Mouse (Mus musculus) CH12.LX (cell line): ENCODE measurements around the gene Abhd16a. TPM values are rescaled to one million over a fixed set of nuclear protein-coding genes. Genes with fewer than 3 reads are reported as not detected.

Experiments used
- DNase-seq: peaks from one replicate; pipeline ENCODE4 v3.0.0-alpha.2; 2013; ENCODE audit errors: extremely low read depth
- H3K27ac ChIP-seq: 2 replicates; pipeline ENCODE4 v1.5.1; 2012; ENCODE audit warnings: low read depth, mild to moderate bottlenecking, control low read depth, moderate library complexity; ENCODE audit not compliant: insufficient read depth
- H3K27me3 ChIP-seq: replicated peaks from 2 replicates; pipeline ENCODE3; 2012; ENCODE audit warnings: inconsistent platforms
- H3K36me3 ChIP-seq, 2 experiments: replicated peaks in 1 of 2; 2 replicates each; pipeline versions ENCODE3 to v1.6.1; 2012; ENCODE audit warnings: inconsistent platforms in 1 of 2, low read length in 1 of 2, mild to moderate bottlenecking in 1 of 2, mixed read lengths in 1 of 2, moderate library complexity in 1 of 2; ENCODE audit not compliant: control insufficient read depth in 1 of 2, insufficient read depth in 1 of 2
- H3K4me1 ChIP-seq, 2 experiments: 2 replicates each; pipeline ENCODE4 v1.6.1; 2012; ENCODE audit warnings: inconsistent platforms in 1 of 2, moderate library complexity in 1 of 2; ENCODE audit not compliant: insufficient read depth in 2 of 2, control insufficient read depth in 1 of 2
- H3K4me2 ChIP-seq: 2 replicates; pipeline ENCODE4 v1.6.1; 2012; ENCODE audit warnings: low read depth, mild to moderate bottlenecking, control low read depth; ENCODE audit not compliant: poor library complexity, insufficient read depth, severe bottlenecking
- H3K4me3 ChIP-seq, 3 experiments: fragments of 150-350 bp in 1 of 3; sonication (generic) in 1 of 3; replicated peaks in 1 of 3; 2 replicates each; pipeline versions ENCODE3 to v1.5.1; 2011 to 2012; ENCODE audit warnings: low read depth in 2 of 3, low read length in 2 of 3, mild to moderate bottlenecking in 2 of 3, moderate library complexity in 2 of 3, control low read depth in 1 of 3, improper control_type of control experiment in 1 of 3, inconsistent platforms in 1 of 3, mixed read lengths in 1 of 3; ENCODE audit not compliant: poor library complexity in 1 of 3
- H3K79me2 ChIP-seq: replicated peaks from 2 replicates; pipeline ENCODE4 v1.6.1; 2012; ENCODE audit warnings: mild to moderate bottlenecking, moderate library complexity; ENCODE audit not compliant: control insufficient read depth, poor library complexity, insufficient read depth, severe bottlenecking; ENCODE audit errors: extremely low read depth
- H3K9ac ChIP-seq: 2 replicates; pipeline ENCODE4 v1.6.1; 2012; ENCODE audit warnings: low read depth, mild to moderate bottlenecking, control low read depth, moderate library complexity; ENCODE audit not compliant: insufficient read depth
- H3K9me3 ChIP-seq: replicated peaks from 2 replicates; pipeline ENCODE3; 2012; ENCODE audit warnings: low read length, inconsistent platforms, mixed read lengths
- CHD2 ChIP-seq: IDR thresholded peaks from 2 replicates; pipeline ENCODE4 v1.6.1; 2011; ENCODE audit warnings: low read length, improper control_type of control experiment
- CTCF ChIP-seq, 2 experiments: IDR thresholded peaks in 1 of 2; conservative IDR thresholded peaks in 1 of 2; 2 replicates each; pipeline ENCODE4 v1.5.1; 2011 to 2012; ENCODE audit warnings: low read depth in 2 of 2, low read length in 2 of 2, improper control_type of control experiment in 1 of 2, inconsistent platforms in 1 of 2, mild to moderate bottlenecking in 1 of 2, moderate library complexity in 1 of 2
- ELF1 ChIP-seq: IDR thresholded peaks from 2 replicates; pipeline ENCODE4 v1.6.1; 2014; ENCODE audit warnings: low read depth, mild to moderate bottlenecking, inconsistent platforms, low read length, improper control_type of control experiment
- EP300 ChIP-seq: IDR thresholded peaks from 2 replicates; pipeline ENCODE4 v1.6.1; 2011; ENCODE audit warnings: low read length, improper control_type of control experiment
- HCFC1 ChIP-seq: IDR thresholded peaks from 2 replicates; pipeline ENCODE4 v1.6.1; 2012; ENCODE audit warnings: low read depth, mild to moderate bottlenecking, inconsistent platforms, low read length, improper control_type of control experiment
- JUND ChIP-seq: conservative IDR thresholded peaks from 2 replicates; pipeline ENCODE4 v1.6.1; 2011; ENCODE audit warnings: low read depth, low read length, improper control_type of control experiment
- MAFK ChIP-seq: IDR thresholded peaks from 2 replicates; pipeline ENCODE4 v1.6.1; 2011; ENCODE audit warnings: low read length, improper control_type of control experiment; ENCODE audit not compliant: insufficient replicate concordance
- NRF1 ChIP-seq: IDR thresholded peaks from 2 replicates; pipeline ENCODE4 v1.6.1; 2014; ENCODE audit warnings: low read depth, mild to moderate bottlenecking, inconsistent platforms, low read length, improper control_type of control experiment, moderate library complexity
- PAX5 ChIP-seq: IDR thresholded peaks from 2 replicates; pipeline ENCODE4 v1.6.1; 2012; ENCODE audit warnings: low read length, inconsistent platforms, mixed read lengths
- POLR2A ChIP-seq: IDR thresholded peaks from 2 replicates; pipeline ENCODE4 v1.6.1; 2011; ENCODE audit warnings: low read depth, mild to moderate bottlenecking, improper control_type of control experiment, low read length
- POLR2AphosphoS2 ChIP-seq: IDR thresholded peaks from 2 replicates; pipeline ENCODE4 v1.6.1; 2011; ENCODE audit warnings: low read depth, low read length, improper control_type of control experiment
- RAD21 ChIP-seq: IDR thresholded peaks from 2 replicates; pipeline ENCODE4 v1.6.1; 2011; ENCODE audit warnings: low read depth, mild to moderate bottlenecking, low read length, improper control_type of control experiment, moderate library complexity
- SMC3 ChIP-seq: IDR thresholded peaks from 2 replicates; pipeline ENCODE4 v1.6.1; 2011; ENCODE audit warnings: low read depth, low read length, improper control_type of control experiment
- TBP ChIP-seq: conservative IDR thresholded peaks from 2 replicates; pipeline ENCODE4 v1.6.1; 2011; ENCODE audit warnings: low read depth, low read length, improper control_type of control experiment
- TCF12 ChIP-seq: IDR thresholded peaks from 2 replicates; pipeline ENCODE4 v1.6.1; 2014; ENCODE audit warnings: low read depth, mild to moderate bottlenecking, inconsistent platforms, low read length, improper control_type of control experiment
- UBTF ChIP-seq: IDR thresholded peaks from 2 replicates; pipeline ENCODE4 v1.6.1; 2012; ENCODE audit warnings: low read depth, mild to moderate bottlenecking, inconsistent platforms, low read length, improper control_type of control experiment, moderate library complexity
- USF2 ChIP-seq: conservative IDR thresholded peaks from 2 replicates; pipeline ENCODE4 v1.6.1; 2011; ENCODE audit warnings: low read depth, low read length, improper control_type of control experiment
- ZKSCAN1 ChIP-seq: IDR thresholded peaks from 2 replicates; pipeline ENCODE4 v1.6.1; 2012; ENCODE audit warnings: low read depth, inconsistent platforms, low read length, improper control_type of control experiment, borderline replicate concordance
- ZNF384 ChIP-seq: IDR thresholded peaks from 2 replicates; pipeline ENCODE4 v1.6.1; 2012; ENCODE audit warnings: low read depth, low read length, improper control_type of control experiment, inconsistent platforms
- dilution Hi-C: fragments of 300-500 bp; cut with MboI; formaldehyde crosslinking; loops from 2 replicates; pipeline ENCODE4 v1.14.3; 2020; ENCODE audit warnings: low sequenced_read_pairs; ENCODE audit not compliant: extremely low pct_unique_long_range_greater_than_20kb, extremely low pct_ligation_motif_present
- in situ Hi-C: fragments of 300-500 bp; cut with MboI; formaldehyde crosslinking; loops from 3 replicates; pipeline ENCODE4 v1.14.3; 2019; ENCODE audit warnings: low sequenced_read_pairs, low pct_ligation_motif_present, low pct_unique_long_range_greater_than_20kb, mixed read lengths
- polyA plus RNA-seq: library from polyadenylated mRNA; unstranded; fragments of >175 nt; gene quantifications from 2 replicates; pipeline ENCODE4 v1.2.1, GENCODE M21; 2012; ENCODE audit warnings: low read depth; ENCODE audit not compliant: insufficient read length
- total RNA-seq, 2 experiments: library from RNA; depleted of rRNA; stranded (reverse); fragments of 300-350 nt in 1 of 2; fragments of >200 nt in 1 of 2; gene quantifications; 2 replicates each; pipeline ENCODE4 v1.2.3; 2012 to 2014

Abhd16a gene
- total and polyA plus RNA-seq, 3 experiments = 11.6 to 16.6 (median 15.3) TPM

DNA sequence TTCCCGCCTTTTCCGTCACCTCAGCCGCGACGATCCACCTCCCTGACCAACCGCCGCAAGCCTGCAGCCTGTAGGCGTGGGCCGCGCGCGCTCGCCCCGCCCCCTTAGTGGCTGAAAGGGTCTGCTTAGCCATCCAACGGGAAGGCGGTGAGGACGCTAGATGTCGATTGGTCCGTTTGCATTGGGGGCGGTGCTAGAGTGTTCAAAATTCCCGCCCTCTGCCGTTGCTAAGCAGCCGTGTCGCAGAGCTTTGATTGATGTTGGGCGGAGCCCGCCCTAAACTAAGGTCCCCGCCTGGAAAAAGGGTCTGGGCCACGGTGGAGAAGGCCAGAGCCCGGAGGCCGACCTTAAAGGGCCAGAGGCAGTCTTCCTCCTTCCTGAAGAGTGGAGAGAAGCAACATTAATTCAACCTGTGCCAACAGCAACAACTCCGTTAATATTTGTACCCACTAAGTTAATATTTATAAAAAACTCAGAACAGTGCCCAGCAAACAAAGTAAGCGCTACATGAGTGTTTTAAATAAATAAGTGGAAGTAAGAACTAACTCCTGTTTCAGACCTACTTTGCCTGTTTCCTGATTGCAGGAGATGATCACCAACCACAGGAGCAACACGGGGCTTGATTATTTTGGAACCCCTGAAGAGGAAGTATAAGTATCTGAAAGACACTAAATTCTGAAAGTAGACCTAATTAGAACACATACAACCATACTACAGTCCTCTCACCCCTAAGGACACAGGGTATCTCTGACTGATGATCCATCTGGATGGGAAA, 42.2 kb upstream of the Abhd16a start, which contains the start of gene Msh5 (continued):
- TF ChIP-seq TCF12 (peak; percentile 50; the same call in 1 of the 2 replicates), HCFC1 (peak; percentile 33), USF2 (no peak), RAD21 (no peak; the same call in 1 of the 2 replicates), MAFK (no peak), POLR2AphosphoS2 (no peak), SMC3 (no peak), JUND (0 out of 2 replicates have a peak, but pooled peaks have one; percentile 10), UBTF (0 out of 2 replicates have a peak, but pooled peaks have one; percentile 28), TBP (peak; percentile 47; the same call in 1 of the 2 replicates), POLR2A (peak; percentile 56), NRF1 (peak; percentile 59), CHD2 (peak; percentile 85), CTCF (conservative IDR thresholded peaks at IDR 0.05 in 1 of 2, IDR thresholded peaks at IDR 0.05 in 1 of 2; ENCODE audit: low read depth in 2 of 2, low read length in 2 of 2) (no peak), PAX5 (no peak), ZNF384 (0 out of 2 replicates have a peak, but pooled peaks have one; percentile 2), ELF1 (peak; percentile 67; the same call in 1 of the 2 replicates), ZKSCAN1 (no peak)
- TF ChIP-seq, all 38 proteins: peak for 23

- no peak for DNase-seq
- Histone ChIP-seq H3K79me2 (peaks cover 15% of the 10 kb centered on the region), H3K9me3 (no peaks in the 10 kb centered on the region), H3K4me1 (peaks cover 5 to 51% of the 10 kb centered on the region in 2 experiments), H3K36me3 (peaks cover 5 to 8% of the 10 kb centered on the region in 2 experiments), H3K4me2 (peak overlapping the region; percentile 97)
- TF ChIP-seq ZNF384 = peak; percentile 62
- TF ChIP-seq EP300 = no peak
- TF ChIP-seq, all 38 proteins: peak for 1
- no peaks in the 10 kb centered on the region for H3K27me3 ChIP-seq
- H3K4me3 ChIP-seq = peak overlapping the region; percentile 42 to 48 (median 48)
- peak overlapping the region; percentile 54 for H3K9ac ChIP-seq
- peak overlapping the region; percentile 84 for H3K27ac ChIP-seq
- dilution Hi-C loops = no loop called here
- in situ Hi-C loops = no loop called here
Observed at GRCm38 (mm10) chr17:35047688-35048087, 41.4 kb upstream of the Abhd16a start.
